ENCODE assay signal across 9 mouse cellular contexts in genomic region chr16:90709711-90710289, GRCm38 (mm10). TPM values are rescaled to one million over a fixed set of nuclear protein-coding genes. Genes with fewer than 3 reads are reported as not detected.
A peak's percentile ranks its signal among the peaks of the same experiment; 100 is the strongest.
DNase-seq lines count a peak whose midpoint lies in the region; ATAC-seq and TF ChIP-seq lines count a peak whose summit lies in the region.
"Had no signal": no experiment of that assay in that cellular context is flagged by ENCODE, and none has a peak within 500 bp of the region (broad histone marks: within the 10 kb centered on the region; RNA-seq: fewer than 3 reads in every experiment).

No protein-coding gene starts in this region.

- peak overlapping the region; percentile 20 for H3K4me3 ChIP-seq in forebrain, embryonic 14.5 days (ENCODE audit: low read depth, low read length)
- peak overlapping the region; percentile 29 for H3K4me3 ChIP-seq in hindbrain, embryonic 13.5 days
- H3K4me3 ChIP-seq in myocyte = no peak overlapping the region
- H3K4me3 ChIP-seq in liver, postnatal 0 days (ENCODE audit: low read depth, low read length) = no peak overlapping the region

- 8% methylated on average over 17 of the region's 17 CpGs for WGBS in forebrain, embryonic 14.5 days
- 10% methylated on average over 17 of the region's 17 CpGs for WGBS in hindbrain, embryonic 13.5 days
- 59% methylated on average over 17 of the region's 17 CpGs for WGBS in liver, postnatal 0 days (ENCODE audit: insufficient replicate concordance)

- TF ChIP-seq CTCF in liver, postnatal 0 days (IDR thresholded peaks at IDR 0.05; ENCODE audit: low read depth) = no peak

- no peak for TF ChIP-seq POLR2A in myocyte (IDR thresholded peaks at IDR 0.05; ENCODE audit: insufficient read length, low read depth)

- H3K9me3 ChIP-seq in forebrain, embryonic 14.5 days (replicated peaks; ENCODE audit: control insufficient read depth, low read length) = no peaks in the 10 kb centered on the region
- H3K9me3 ChIP-seq in hindbrain, embryonic 13.5 days = no peaks in the 10 kb centered on the region
- H3K9me3 ChIP-seq in liver, postnatal 0 days (ENCODE audit: low read length) = no peaks in the 10 kb centered on the region

- peak overlapping the region; percentile 85 for H3K27ac ChIP-seq in forebrain, embryonic 14.5 days (ENCODE audit: low read depth, low read length)
- H3K27ac ChIP-seq in hindbrain, embryonic 13.5 days = peak overlapping the region; percentile 89
- no peak overlapping the region for H3K27ac ChIP-seq in liver, postnatal 0 days (ENCODE audit: low read depth)
- H3K27ac ChIP-seq: liver, embryonic 14.5 days had no signal

- peak overlapping the region; percentile 51 for H3K9ac ChIP-seq in forebrain, embryonic 14.5 days (ENCODE audit: low read length)
- H3K9ac ChIP-seq in hindbrain, embryonic 13.5 days = peak overlapping the region; percentile 63
- no peak overlapping the region for H3K9ac ChIP-seq in liver, postnatal 0 days (replicated peaks)
- H3K9ac ChIP-seq: liver, embryonic 14.5 days had no signal

- ATAC-seq in forebrain, embryonic 14.5 days = peak; percentile 92
- peak; percentile 91 for ATAC-seq in hindbrain, embryonic 13.5 days (ENCODE audit: low FRiP score)
- ATAC-seq in liver, postnatal 0 days = no peak

- DNase-seq in MN1 (ENCODE audit: low spot score) = peak; percentile 91
- peak; percentile 84 for DNase-seq in brain, embryonic 18.5 days (ENCODE audit: low read depth, low spot score)
- DNase-seq in forebrain, embryonic 14.5 days (ENCODE audit: low spot score) = peak; percentile 95
- DNase-seq in left cerebral cortex, adult 8-10 months (ENCODE audit: low spot score in 2 of 2) = peak; percentile 50 to 89
- no peak for DNase-seq in c-Kit-positive CD71-positive TER-119-positive erythroid progenitor cells, embryonic 14.5 days (ENCODE audit: low spot score)
- no peak for DNase-seq in liver, postnatal 0 days

- peak overlapping the region; percentile 56 for H3K4me2 ChIP-seq in forebrain, embryonic 14.5 days (ENCODE audit: low read length)
- H3K4me2 ChIP-seq in hindbrain, embryonic 13.5 days = peak overlapping the region; percentile 56
- H3K4me2 ChIP-seq in myocyte (ENCODE audit: low read depth) = peak overlapping the region; percentile 79
- H3K4me2 ChIP-seq in liver, postnatal 0 days (ENCODE audit: low read depth, low read length) = no peak overlapping the region

- TF ChIP-seq EP300 in liver, postnatal 0 days (IDR thresholded peaks at IDR 0.05; ENCODE audit: low read depth) = no peak

- H3K27me3 ChIP-seq in forebrain, embryonic 14.5 days (replicated peaks; ENCODE audit: control insufficient read depth, insufficient read depth, low read length) = no peaks in the 10 kb centered on the region
- peaks cover 15% of the 10 kb centered on the region for H3K27me3 ChIP-seq in hindbrain, embryonic 13.5 days
- H3K27me3 ChIP-seq in myocyte (ENCODE audit: control insufficient read depth, insufficient read depth, insufficient read length) = no peaks in the 10 kb centered on the region
- H3K27me3 ChIP-seq in liver, postnatal 0 days (ENCODE audit: insufficient read depth, low read length) = no peaks in the 10 kb centered on the region

- H3K79me2 ChIP-seq in myocyte (ENCODE audit: control insufficient read depth, insufficient read depth) = no peaks in the 10 kb centered on the region

- no peaks in the 10 kb centered on the region for H3K36me3 ChIP-seq in forebrain, embryonic 14.5 days (ENCODE audit: control insufficient read depth, insufficient read depth, low read length)
- H3K36me3 ChIP-seq in hindbrain, embryonic 13.5 days = no peaks in the 10 kb centered on the region
- no peaks in the 10 kb centered on the region for H3K36me3 ChIP-seq in myocyte (ENCODE audit: control insufficient read depth, insufficient read depth)
- H3K36me3 ChIP-seq in liver, postnatal 0 days (replicated peaks; ENCODE audit: insufficient read depth, low read length) = no peaks in the 10 kb centered on the region

- peaks cover 17% of the 10 kb centered on the region for H3K4me1 ChIP-seq in forebrain, embryonic 14.5 days (ENCODE audit: control insufficient read depth, insufficient read depth, low read length)
- H3K4me1 ChIP-seq in hindbrain, embryonic 13.5 days (replicated peaks) = peaks cover 36% of the 10 kb centered on the region
- H3K4me1 ChIP-seq in liver, postnatal 0 days (ENCODE audit: insufficient read depth) = no peaks in the 10 kb centered on the region

- no peak overlapping the region for H3ac ChIP-seq in myocyte (ENCODE audit: control insufficient read depth, insufficient read length)

TF ChIP-seq in myocyte, 11 proteins besides CTCF, POLR2A, EP300 and RAD21:
- TF ChIP-seq MYOD1 (IDR thresholded peaks at IDR 0.05; ENCODE audit: control insufficient read depth in 1 of 3, insufficient read length in 2 of 3, low read depth in 2 of 3) = peak in 1 of 3 experiments; percentile 44
- TF ChIP-seq TCF12 (IDR thresholded peaks at IDR 0.05; ENCODE audit: insufficient read depth, poor library complexity, severe bottlenecking) = no peak
- no peak for TF ChIP-seq CEBPB (IDR thresholded peaks at IDR 0.05; ENCODE audit: insufficient read depth, poor library complexity, severe bottlenecking)
- TF ChIP-seq E2F4 (IDR thresholded peaks at IDR 0.05; ENCODE audit: insufficient read depth) = no peak

RNA-seq across cellular contexts. Expression of gene Mis18a, which starts 17.4 kb away (rescaled TPM):
- polyA plus RNA-seq in forebrain, embryonic 14.5 days (2014; fragmentation: Nextera tagmentation; extraction: Ambion mirVana) = 56.5 and 57.8 TPM in 2 replicates
- polyA plus RNA-seq in hindbrain, embryonic 13.5 days (2015; fragmentation: Nextera tagmentation; extraction: Ambion mirVana) = 28.2 and 30.2 TPM in 2 replicates
- total RNA-seq in left cerebral cortex, adult 8-10 months (2022) = 10 to 100 TPM in 1 of 4 experiments, 1 to 10 TPM in 3; 4.4 to 10.2 (median 6.4) TPM
- 4.6 TPM for polyA plus RNA-seq in myocyte (2012; fragmentation: generic; extraction: Trizol)
- 25.7 and 26.1 TPM in 2 replicates for polyA plus RNA-seq in liver, postnatal 0 days (2015; fragmentation: Nextera tagmentation; extraction: Ambion mirVana)

RNA-seq across cellular contexts. Expression of gene Mrap, which starts 28.2 kb away (rescaled TPM):
- 0.23 TPM in 1 of 2 replicates, not detected in the other for polyA plus RNA-seq in forebrain, embryonic 14.5 days (2014; fragmentation: Nextera tagmentation; extraction: Ambion mirVana)
- polyA plus RNA-seq in hindbrain, embryonic 13.5 days (2015; fragmentation: Nextera tagmentation; extraction: Ambion mirVana) = not detected in 2 replicates
- total RNA-seq in left cerebral cortex, adult 8-10 months (2022) = under 1 TPM in 3 of 4 experiments, not detected in 1; 0.34 to 0.53 (median 0.38) TPM
- polyA plus RNA-seq in myocyte (2012; fragmentation: generic; extraction: Trizol) = not detected
- 45.3 and 53.4 TPM in 2 replicates for polyA plus RNA-seq in liver, postnatal 0 days (2015; fragmentation: Nextera tagmentation; extraction: Ambion mirVana)

Comparison
In these comparisons a context has a peak if more than half of its experiments do, and no peak if none do; other contexts are left out.
1. DNase-seq: peak in MN1 (single experiment), brain, embryonic 18.5 days (single experiment), forebrain, embryonic 14.5 days (single experiment) and left cerebral cortex, adult 8-10 months (2 of 2); none in c-Kit-positive CD71-positive TER-119-positive erythroid progenitor cells, embryonic 14.5 days (single experiment) and liver, postnatal 0 days (single experiment).
2. H3K4me3 ChIP-seq: peak in forebrain, embryonic 14.5 days (single experiment) and hindbrain, embryonic 13.5 days (single experiment); none in myocyte (single experiment) and liver, postnatal 0 days (single experiment).
3. RNA of gene Mrap, which starts 28.2 kb away (polyA plus RNA-seq): 45.3 to 53.4 TPM in liver, postnatal 0 days; 0.23 TPM in forebrain, embryonic 14.5 days, not detected in hindbrain, embryonic 13.5 days and not detected in myocyte (single experiment); every median in the first group is over 10 times any median in the second.